Mouse (Mus musculus): ENCODE measurements around the gene Brf1. TPM values are rescaled to one million over a fixed set of nuclear protein-coding genes. Genes with fewer than 3 reads are reported as not detected.

Gene Brf1
- polyA plus RNA-seq, 1 experiment from 2014 or later: 32.5 TPM

- no peak for ATAC-seq (ENCODE audit: extremely low read depth, insufficient number of reproducible peaks, low FRiP score, low TSS enrichment)
- Histone ChIP-seq H3K4me1 (peaks cover 42% of the 10 kb centered on the region), H3K36me3 (no peaks in the 10 kb centered on the region), H3K27ac (replicated peaks) (peak overlapping the region; percentile 76), H3K9ac (peak overlapping the region; percentile 84), H3K4me2 (peak overlapping the region; percentile 97), H3K9me3 (no peaks in the 10 kb centered on the region), H3K4me3 (peak overlapping the region; percentile 65), H3K27me3 (replicated peaks) (peaks cover 21% of the 10 kb centered on the region)
- 23% methylated on average over 7 of the region's 7 CpGs for WGBS
Observed at GRCm38 (mm10) chr12:112951150-112951842, 49.2 kb downstream of the Brf1 start.

DNA sequence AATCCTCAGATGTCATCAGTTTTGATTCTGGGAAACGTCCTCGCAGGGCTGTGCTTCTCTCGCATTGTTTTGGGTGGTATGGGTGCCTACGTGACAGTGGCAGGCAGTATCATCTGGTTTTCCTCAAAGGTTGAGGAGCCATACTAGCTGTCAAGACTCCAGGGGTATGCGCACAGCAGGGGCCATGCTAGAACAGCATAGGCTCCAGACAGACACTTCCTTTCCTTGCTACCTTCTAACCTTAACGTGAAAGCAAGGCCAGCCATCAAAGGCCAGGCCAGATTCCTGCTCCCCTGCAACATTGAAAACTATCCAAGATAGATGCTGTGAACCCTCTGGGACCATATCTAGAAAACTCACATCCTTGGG lies 49.8 kb downstream of the Brf1 start:
- peak overlapping the region; percentile 65 for H3K4me3 ChIP-seq
- H3K9ac ChIP-seq: peak overlapping the region; percentile 84
- ATAC-seq (ENCODE audit: extremely low read depth, insufficient number of reproducible peaks, low FRiP score, low TSS enrichment): no peak
- under 1% methylated on average over 6 of the region's 6 CpGs for WGBS
- no peaks in the 10 kb centered on the region for H3K36me3 ChIP-seq
- peak overlapping the region; percentile 97 for H3K4me2 ChIP-seq
- no peaks in the 10 kb centered on the region for H3K9me3 ChIP-seq
- H3K27me3 ChIP-seq (replicated peaks): peaks cover 23% of the 10 kb centered on the region
- H3K4me1 ChIP-seq: peaks cover 42% of the 10 kb centered on the region
- peak overlapping the region; percentile 76 for H3K27ac ChIP-seq (replicated peaks)

DNA sequence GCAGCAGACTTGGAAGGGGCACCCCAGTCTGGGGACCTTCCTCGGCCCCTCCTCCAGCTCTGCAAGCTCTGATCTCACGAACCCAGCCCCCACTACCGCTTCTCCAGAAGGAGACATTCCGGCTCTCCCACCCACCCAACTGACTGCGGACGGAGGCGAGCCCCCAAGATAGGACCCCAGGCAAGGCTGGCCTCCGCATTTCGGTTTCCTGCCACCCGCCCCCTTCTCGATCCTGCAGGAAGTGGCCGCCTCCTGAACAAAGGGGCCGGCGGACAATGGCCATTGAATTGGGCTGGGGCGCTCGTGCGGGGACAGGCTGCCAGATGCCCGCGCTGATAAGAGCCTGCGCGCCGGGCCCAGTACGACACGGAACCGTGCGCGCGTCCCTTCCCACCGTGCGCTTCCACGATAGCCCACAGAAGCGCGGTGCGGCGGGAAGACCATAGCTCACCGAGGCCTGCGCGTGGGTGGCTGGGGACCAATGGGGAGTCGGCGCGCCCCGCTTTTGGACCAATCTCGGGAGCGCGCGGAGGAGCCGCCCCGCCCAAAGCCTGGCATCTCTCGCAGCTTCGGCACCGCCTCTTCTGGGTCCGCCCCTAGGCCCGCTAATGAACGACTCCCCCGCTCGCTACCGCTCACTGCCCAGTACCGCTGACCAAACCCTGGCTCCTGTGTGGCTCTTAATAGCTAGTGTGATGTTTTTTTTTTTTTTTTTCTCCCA lies 50.3 kb downstream of the Brf1 start:
- peaks cover 42% of the 10 kb centered on the region for H3K4me1 ChIP-seq

GRCm38 (mm10) chr12:112947307-112947706 lies 53.2 kb downstream of the Brf1 start:
- Histone ChIP-seq H3K4me2 (no peak overlapping the region), H3K36me3 (no peaks in the 10 kb centered on the region), H3K27ac (replicated peaks) (peak overlapping the region; percentile 68), H3K9ac (no peak overlapping the region), H3K4me1 (peaks cover 30% of the 10 kb centered on the region), H3K9me3 (no peaks in the 10 kb centered on the region), H3K4me3 (no peak overlapping the region), H3K27me3 (replicated peaks) (peaks cover 31% of the 10 kb centered on the region)
- no peak for ATAC-seq (ENCODE audit: extremely low read depth, insufficient number of reproducible peaks, low FRiP score, low TSS enrichment)
- 21% methylated on average over 4 of the region's 4 CpGs for WGBS

More for the DNA sequence above, 50.3 kb downstream of the Brf1 start:
- peak; percentile 55 for ATAC-seq (ENCODE audit: extremely low read depth, insufficient number of reproducible peaks, low FRiP score, low TSS enrichment)
- WGBS: under 1% methylated on average over 58 of the region's 58 CpGs
- Histone ChIP-seq H3K27me3 (replicated peaks) (peaks cover 25% of the 10 kb centered on the region), H3K4me3 (peak overlapping the region; percentile 65), H3K36me3 (no peaks in the 10 kb centered on the region), H3K27ac (replicated peaks) (peak overlapping the region; percentile 76), H3K4me2 (peak overlapping the region; percentile 97), H3K9me3 (no peaks in the 10 kb centered on the region), H3K9ac (peak overlapping the region; percentile 84)

- no peak for ATAC-seq (ENCODE audit: extremely low read depth, insufficient number of reproducible peaks, low FRiP score, low TSS enrichment)
Observed at GRCm38 (mm10) chr12:112943669-112944068, 56.8 kb downstream of the Brf1 start.

GRCm38 (mm10) chr12:112941776-112942713 lies 58.5 kb downstream of the Brf1 start, which contains the start of gene Nudt14:
TSS of gene Nudt14 (minus strand) at chr12:112942124.
- H3K9me3 ChIP-seq: no peaks in the 10 kb centered on the region
- peak within 1 kb of the TSS; percentile 69 for H3K27ac ChIP-seq (replicated peaks)
- peak within 1 kb of the TSS; percentile 89 for H3K9ac ChIP-seq
- H3K4me2 ChIP-seq: peak within 1 kb of the TSS; percentile 82
- H3K4me1 ChIP-seq: peaks cover 29% of the 10 kb centered on the region
- ATAC-seq (ENCODE audit: extremely low read depth, insufficient number of reproducible peaks, low FRiP score, low TSS enrichment): peak; percentile 60
- peaks cover 22% of the 10 kb centered on the region for H3K27me3 ChIP-seq (replicated peaks)
- peak within 1 kb of the TSS; percentile 79 for H3K4me3 ChIP-seq
- WGBS: 2% methylated on average over 56 of the region's 58 CpGs
- H3K36me3 ChIP-seq: no peaks in the 10 kb centered on the region

More at GRCm38 (mm10) chr12:112943669-112944068, 56.8 kb downstream of the Brf1 start:
- no peak overlapping the region for H3K4me2 ChIP-seq
- H3K27ac ChIP-seq (replicated peaks): no peak overlapping the region
- H3K27me3 ChIP-seq (replicated peaks): peaks cover 30% of the 10 kb centered on the region
- H3K9me3 ChIP-seq: no peaks in the 10 kb centered on the region
- H3K4me1 ChIP-seq: peaks cover 19% of the 10 kb centered on the region
- H3K4me3 ChIP-seq: no peak overlapping the region
- WGBS: 66% methylated on average over 2 of the region's 2 CpGs
- no peaks in the 10 kb centered on the region for H3K36me3 ChIP-seq
- no peak overlapping the region for H3K9ac ChIP-seq

- H3K27me3 ChIP-seq (replicated peaks): peaks cover 15% of the 10 kb centered on the region
- WGBS: 41% methylated on average over 10 of the region's 10 CpGs
- peak overlapping the region; percentile 89 for H3K9ac ChIP-seq
- H3K4me1 ChIP-seq: peaks cover 29% of the 10 kb centered on the region
- H3K27ac ChIP-seq (replicated peaks): peak overlapping the region; percentile 44; the same call in 1 of the 2 replicates
- H3K36me3 ChIP-seq: no peaks in the 10 kb centered on the region
- no peaks in the 10 kb centered on the region for H3K9me3 ChIP-seq
- peak overlapping the region; percentile 82 for H3K4me2 ChIP-seq
- peak overlapping the region; percentile 79 for H3K4me3 ChIP-seq
- no peak for ATAC-seq (ENCODE audit: extremely low read depth, insufficient number of reproducible peaks, low FRiP score, low TSS enrichment)
Observed at GRCm38 (mm10) chr12:112941156-112941775, 59.2 kb downstream of the Brf1 start.

- no peak for ATAC-seq (ENCODE audit: extremely low read depth, insufficient number of reproducible peaks, low FRiP score, low TSS enrichment)
- Histone ChIP-seq H3K9me3 (no peaks in the 10 kb centered on the region), H3K27me3 (replicated peaks) (peaks cover 12% of the 10 kb centered on the region), H3K9ac (no peak overlapping the region), H3K4me2 (peak overlapping the region; percentile 82), H3K27ac (replicated peaks) (no peak overlapping the region; the same call in 1 of the 2 replicates), H3K4me1 (peaks cover 29% of the 10 kb centered on the region), H3K36me3 (no peaks in the 10 kb centered on the region), H3K4me3 (no peak overlapping the region)
- 71% methylated on average over 9 of the region's 9 CpGs for WGBS
Observed at GRCm38 (mm10) chr12:112940710-112941109, 59.8 kb downstream of the Brf1 start.

DNA sequence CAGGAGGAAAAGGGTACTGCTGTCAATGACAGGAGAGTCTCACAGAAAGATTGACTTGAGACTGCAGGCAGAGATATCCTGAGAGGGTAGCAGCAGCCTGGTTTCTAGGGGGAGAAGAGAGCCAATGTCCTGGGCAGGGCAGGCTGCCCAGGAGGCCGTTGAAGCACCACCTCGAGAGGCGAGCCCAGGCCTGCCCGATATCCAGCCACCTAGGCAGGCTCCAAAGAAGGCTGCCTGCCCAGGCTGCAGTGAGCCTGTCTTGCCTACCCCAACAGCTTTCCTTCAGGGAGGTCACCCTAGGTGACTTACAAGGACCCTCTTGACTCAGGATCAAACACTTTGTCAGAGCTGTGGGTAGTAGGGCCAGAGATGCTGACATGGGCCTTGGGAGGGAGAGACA lies 60.3 kb downstream of the Brf1 start:
- no peak overlapping the region for H3K9ac ChIP-seq
- H3K27me3 ChIP-seq (replicated peaks): peaks cover 11% of the 10 kb centered on the region
- no peak overlapping the region for H3K4me3 ChIP-seq
- peaks cover 29% of the 10 kb centered on the region for H3K4me1 ChIP-seq
- no peaks in the 10 kb centered on the region for H3K36me3 ChIP-seq
- 84% methylated on average over 4 of the region's 4 CpGs for WGBS
- H3K27ac ChIP-seq (replicated peaks): no peak overlapping the region
- ATAC-seq (ENCODE audit: extremely low read depth, insufficient number of reproducible peaks, low FRiP score, low TSS enrichment): no peak
- H3K4me2 ChIP-seq: no peak overlapping the region
- H3K9me3 ChIP-seq: no peaks in the 10 kb centered on the region

DNA sequence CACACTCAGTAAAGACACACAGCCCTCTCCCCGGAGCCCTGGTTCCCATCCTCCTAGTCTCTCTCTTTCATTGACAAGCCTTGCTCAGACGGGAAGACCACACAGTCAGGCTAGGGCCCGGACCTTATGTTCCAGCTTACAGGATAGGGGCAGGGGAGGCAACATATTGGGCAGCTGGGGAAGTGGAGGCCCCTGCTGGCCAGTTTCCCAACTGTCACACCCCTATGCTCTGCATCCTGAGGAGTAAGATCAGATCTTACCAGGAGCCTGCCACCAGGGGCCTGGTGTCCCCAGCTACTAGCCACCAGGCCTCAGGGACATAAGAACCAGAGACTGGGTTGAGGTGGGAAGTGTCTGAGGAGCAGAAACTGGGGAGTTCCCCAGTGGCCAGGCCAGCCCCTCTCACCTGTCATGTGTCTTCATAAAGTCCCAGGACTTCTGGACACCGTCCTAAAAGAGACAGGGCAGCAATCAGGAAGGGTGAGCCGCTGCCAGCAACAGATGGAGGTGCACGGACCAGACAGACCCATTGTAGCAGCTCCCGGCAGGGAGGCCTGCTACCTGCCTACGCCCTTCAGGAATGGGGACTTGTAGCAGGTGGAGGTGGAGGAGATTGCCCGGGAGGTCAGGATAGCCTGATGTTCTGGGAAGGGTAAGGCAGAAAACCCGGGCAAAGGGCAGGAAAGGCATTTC lies 61.5 kb downstream of the Brf1 start:
- H3K4me1 ChIP-seq: peaks cover 29% of the 10 kb centered on the region
- H3K4me3 ChIP-seq: no peak overlapping the region
- no peaks in the 10 kb centered on the region for H3K9me3 ChIP-seq
- no peak for ATAC-seq (ENCODE audit: extremely low read depth, insufficient number of reproducible peaks, low FRiP score, low TSS enrichment)
- H3K4me2 ChIP-seq: no peak overlapping the region
- H3K27me3 ChIP-seq (replicated peaks): peaks cover 11% of the 10 kb centered on the region
- WGBS: 53% methylated on average over 10 of the region's 10 CpGs
- H3K36me3 ChIP-seq: no peaks in the 10 kb centered on the region
- H3K9ac ChIP-seq: no peak overlapping the region
- no peak overlapping the region for H3K27ac ChIP-seq (replicated peaks)

Data from heart, embryonic 13.5 days (tissue).